Mouse (Mus musculus) cerebellum, postnatal 4 days (tissue): Measurements from ENCODE around the gene Kcnh1.

Experiments used
- DNase-seq, 2 experiments: peaks; one replicate each; pipeline ENCODE4 v3.0.0; 2022; ENCODE audit warnings: low spot score in 2 of 2, mixed read lengths in 1 of 2

Kcnh1 gene

GRCm38 (mm10) chr1:192190508-192191321, at the start of gene Kcnh1:
Gene Kcnh1, plus strand, starts transcription at chr1:192190774.
- DNase-seq: peak; percentile 79 to 87

GRCm38 (mm10) chr1:192151179-192151578, 39.4 kb upstream of the Kcnh1 start:
- DNase-seq: no peak

- no peak for DNase-seq
These were observed 19.1 kb upstream of the Kcnh1 start for GRCm38 (mm10) chr1:192171477-192171876.

GRCm38 (mm10) chr1:192179877-192180276, 10.7 kb upstream of the Kcnh1 start:
- DNase-seq: no peak

- DNase-seq: no peak
These were observed 8.8 kb upstream of the Kcnh1 start for GRCm38 (mm10) chr1:192181696-192182257.

- peak in 1 of 2 experiments; percentile 35 for DNase-seq
These were observed 1.5 kb upstream of the Kcnh1 start for GRCm38 (mm10) chr1:192189056-192189455.

- DNase-seq: no peak
These were observed 803 bp upstream of the Kcnh1 start for GRCm38 (mm10) chr1:192189771-192190170.

- peak in 1 of 2 experiments; percentile 12 for DNase-seq
These were observed 707 bp downstream of the Kcnh1 start for GRCm38 (mm10) chr1:192191322-192191639.

GRCm38 (mm10) chr1:192191859-192192258, 1.3 kb downstream of the Kcnh1 start:
- DNase-seq: no peak

GRCm38 (mm10) chr1:192192710-192193109, 2.1 kb downstream of the Kcnh1 start:
- DNase-seq: no peak

GRCm38 (mm10) chr1:192193656-192194055, 3.1 kb downstream of the Kcnh1 start:
- no peak for DNase-seq

GRCm38 (mm10) chr1:192197495-192197894, 6.9 kb downstream of the Kcnh1 start:
- no peak for DNase-seq

GRCm38 (mm10) chr1:192202936-192203335, 12.4 kb downstream of the Kcnh1 start:
- peak in 1 of 2 experiments; percentile 8 for DNase-seq

GRCm38 (mm10) chr1:192207956-192208355, 17.4 kb downstream of the Kcnh1 start:
- DNase-seq: no peak

- no peak for DNase-seq
These were observed 21.9 kb downstream of the Kcnh1 start for GRCm38 (mm10) chr1:192212448-192212847.

- no peak for DNase-seq
These were observed 24.1 kb downstream of the Kcnh1 start for GRCm38 (mm10) chr1:192214666-192215065.

GRCm38 (mm10) chr1:192220156-192220555, 29.6 kb downstream of the Kcnh1 start:
- DNase-seq: no peak

GRCm38 (mm10) chr1:192224161-192224560, 33.6 kb downstream of the Kcnh1 start:
- DNase-seq: no peak

- DNase-seq: no peak
These were observed 42.1 kb downstream of the Kcnh1 start for GRCm38 (mm10) chr1:192232696-192233095.

- no peak for DNase-seq
These were observed 56.3 kb downstream of the Kcnh1 start for GRCm38 (mm10) chr1:192246836-192247235.

- DNase-seq: no peak
These were observed 68.6 kb downstream of the Kcnh1 start for GRCm38 (mm10) chr1:192259146-192259545.

GRCm38 (mm10) chr1:192259616-192260015, 69.0 kb downstream of the Kcnh1 start:
- DNase-seq: no peak

GRCm38 (mm10) chr1:192265704-192266103, 75.1 kb downstream of the Kcnh1 start:
- DNase-seq: no peak
